19 mouse cellular contexts compared by ENCODE assay signal in the genomic region with DNA sequence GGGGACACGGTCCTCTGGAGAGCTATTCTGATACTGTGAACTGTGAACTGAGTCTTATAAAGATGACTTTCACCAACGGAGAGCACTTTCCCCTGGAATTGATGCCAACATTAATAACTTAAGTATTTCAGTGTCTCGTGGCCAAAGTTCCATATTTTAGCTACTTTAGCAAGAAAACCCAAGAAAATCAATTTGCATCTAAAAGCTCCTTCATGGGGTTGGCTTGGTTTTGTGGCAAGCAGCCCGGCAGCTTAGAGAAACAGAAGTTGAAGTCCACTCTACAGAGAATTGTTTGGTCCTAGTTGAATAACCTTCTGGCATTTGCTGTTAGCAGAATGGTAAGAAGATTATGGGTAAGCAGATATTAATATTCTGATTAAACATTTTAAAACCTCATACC. TPM values are rescaled to one million over a fixed set of nuclear protein-coding genes. Genes with fewer than 3 reads are reported as not detected.
A peak's percentile ranks its signal among the peaks of the same experiment; 100 is the strongest.
DNase-seq lines count a peak whose midpoint lies in the region; ATAC-seq and TF ChIP-seq lines count a peak whose summit lies in the region.
"Had no signal": no experiment of that assay in that cellular context is flagged by ENCODE, and none has a peak within 500 bp of the region (broad histone marks: within the 10 kb centered on the region; RNA-seq: fewer than 3 reads in every experiment).

No protein-coding gene starts in this region.

- peak; percentile 24 for DNase-seq in adrenal gland, postnatal 14 days
- no peak for DNase-seq in adrenal gland, adult 18-20 months (ENCODE audit: low spot score in 2 of 2)
- DNase-seq in heart, adult 11 months: peak; percentile 79
- no peak for DNase-seq in heart, adult 9 months (ENCODE audit: low spot score in 2 of 2)
- DNase-seq in liver, adult 2 months (ENCODE audit: extremely low read depth, low read depth, low spot score): peak; percentile 59
- DNase-seq in forebrain, postnatal 0 days: no peak
- DNase-seq in left cerebral cortex, postnatal 14 days (ENCODE audit: low spot score in 2 of 2): no peak
- DNase-seq: adrenal gland, postnatal 25 days; heart, adult 18-20 months; thymus, postnatal 25 days had no signal

- no peaks in the 10 kb centered on the region for H3K36me3 ChIP-seq in liver, adult 2 months (ENCODE audit: control insufficient read depth, insufficient read depth, low read length)
- H3K36me3 ChIP-seq in liver, embryonic 12.5 days: no peaks in the 10 kb centered on the region
- H3K36me3 ChIP-seq in forebrain, postnatal 0 days (ENCODE audit: insufficient read depth): no peaks in the 10 kb centered on the region
- H3K36me3 ChIP-seq: embryonic facial prominence, embryonic 15.5 days; heart, embryonic 15.5 days; midbrain, embryonic 15.5 days had no signal

- no peak overlapping the region for H3K9ac ChIP-seq in liver, adult 2 months (ENCODE audit: low read depth, low read length)
- no peak overlapping the region for H3K9ac ChIP-seq in liver, embryonic 12.5 days
- no peak overlapping the region for H3K9ac ChIP-seq in forebrain, postnatal 0 days
- H3K9ac ChIP-seq: embryonic facial prominence, embryonic 15.5 days; heart, embryonic 15.5 days; liver, embryonic 14.5 days; midbrain, embryonic 15.5 days had no signal

- 38% methylated on average over 4 of the region's 4 CpGs for WGBS in liver, adult 2 months
- WGBS in liver, embryonic 12.5 days (ENCODE audit: insufficient replicate concordance): 66% methylated on average over 4 of the region's 4 CpGs
- WGBS in forebrain, postnatal 0 days: 57% methylated on average over 4 of the region's 4 CpGs

- no peak for TF ChIP-seq POLR2A in liver, adult 2 months (IDR thresholded peaks at IDR 0.05; ENCODE audit: extremely low read depth, insufficient read depth, low read length)

- no peak overlapping the region for H3K4me2 ChIP-seq in liver, embryonic 12.5 days
- H3K4me2 ChIP-seq in forebrain, postnatal 0 days (ENCODE audit: low read depth): no peak overlapping the region
- H3K4me2 ChIP-seq: heart, embryonic 15.5 days; midbrain, embryonic 15.5 days had no signal

- no peak overlapping the region for H3K27ac ChIP-seq in liver, adult 2 months (replicated peaks; ENCODE audit: insufficient read depth, low read depth, low read length)
- no peak overlapping the region for H3K27ac ChIP-seq in liver, embryonic 12.5 days
- H3K27ac ChIP-seq in forebrain, postnatal 0 days (ENCODE audit: low read depth, low read length): no peak overlapping the region
- H3K27ac ChIP-seq: heart, embryonic 15.5 days; liver, embryonic 14.5 days; midbrain, embryonic 15.5 days had no signal

- intact Hi-C loops in left cerebral cortex, postnatal 14 days (cut with DNase I): loop anchor here (10.0 kb wide), 1 partner anchor 133 kb away; no protein-coding TSS in a partner anchor

- H3K4me1 ChIP-seq in liver, adult 2 months (ENCODE audit: control insufficient read depth, insufficient read depth, low read length): peaks cover 6% of the 10 kb centered on the region; the same call in 1 of the 2 replicates
- H3K4me1 ChIP-seq in liver, embryonic 12.5 days: no peaks in the 10 kb centered on the region; the same call in 1 of the 2 replicates
- H3K4me1 ChIP-seq in forebrain, postnatal 0 days (ENCODE audit: insufficient read depth): peaks cover 3% of the 10 kb centered on the region; the same call in 1 of the 2 replicates

- H3K79me2 ChIP-seq in liver, adult 2 months (ENCODE audit: control insufficient read depth, insufficient read depth, low read length): no peaks in the 10 kb centered on the region

- no peak overlapping the region for H3K4me3 ChIP-seq in liver, adult 2 months (ENCODE audit: insufficient read depth, low read depth, low read length)
- no peak overlapping the region for H3K4me3 ChIP-seq in liver, embryonic 12.5 days
- no peak overlapping the region for H3K4me3 ChIP-seq in forebrain, postnatal 0 days (ENCODE audit: low read depth, low read length)
- H3K4me3 ChIP-seq: heart, embryonic 15.5 days; midbrain, embryonic 15.5 days had no signal

- TF ChIP-seq CTCF in liver, adult 2 months (IDR thresholded peaks at IDR 0.05; ENCODE audit: low read depth, low read length): no peak
- TF ChIP-seq CTCF in forebrain, postnatal 0 days (IDR thresholded peaks at IDR 0.05; ENCODE audit: low read depth): no peak

- ATAC-seq in liver, embryonic 12.5 days: no peak
- ATAC-seq in forebrain, postnatal 0 days: no peak
- ATAC-seq: hindbrain, postnatal 0 days; midbrain, embryonic 15.5 days had no signal

- H3K27me3 ChIP-seq in liver, adult 2 months (ENCODE audit: control insufficient read depth, insufficient read depth, low read length): no peaks in the 10 kb centered on the region
- peaks cover 30% of the 10 kb centered on the region for H3K27me3 ChIP-seq in liver, embryonic 12.5 days (replicated peaks)
- H3K27me3 ChIP-seq in forebrain, postnatal 0 days (ENCODE audit: insufficient read depth, low read length): no peaks in the 10 kb centered on the region; the same call in 1 of the 2 replicates
- H3K27me3 ChIP-seq: CH12.LX had no signal

- H3K9me3 ChIP-seq in liver, embryonic 12.5 days (replicated peaks): no peaks in the 10 kb centered on the region
- H3K9me3 ChIP-seq in forebrain, postnatal 0 days (ENCODE audit: low read length): no peaks in the 10 kb centered on the region
- H3K9me3 ChIP-seq: embryonic facial prominence, embryonic 15.5 days; heart, embryonic 15.5 days; midbrain, embryonic 15.5 days had no signal

RNA-seq across cellular contexts. Expression of a gene that starts 2.2 kb away (rescaled TPM):
- total RNA-seq in adrenal gland, postnatal 14 days (2021): 23.9 and 27.8 TPM in 2 replicates
- 10 to 100 TPM in 1 of 2 experiments, 1 to 10 TPM in 1; 8.9 to 14.4 TPM for total RNA-seq in adrenal gland, adult 18-20 months (2021)
- total RNA-seq in liver, adult 2 months (2014; rRNA removed): 21.3 and 25.0 TPM in 2 replicates
- polyA plus RNA-seq in liver, adult 2 months (2012; rRNA removed): 7.8 and 7.9 TPM in 2 replicates
- polyA plus RNA-seq in liver, embryonic 12.5 days (2016; fragmentation: Nextera tagmentation; extraction: Ambion mirVana): 1.3 and 1.7 TPM in 2 replicates
- 9.8 and 19.2 TPM in 2 replicates for total RNA-seq in forebrain, postnatal 0 days (2014; rRNA removed)
- polyA plus RNA-seq in forebrain, postnatal 0 days (2015; fragmentation: Nextera tagmentation; extraction: Ambion mirVana): 1.5 and 2.6 TPM in 2 replicates
- 10 to 100 TPM; 10.7 to 11.7 TPM for total RNA-seq in left cerebral cortex, postnatal 14 days (2021)
- total RNA-seq: megakaryocyte progenitor cell, adult 5-6 weeks; neutrophil, adult 5-6 weeks had no signal

Comparison
In these comparisons a context has a peak if more than half of its experiments do, and no peak if none do; other contexts are left out.
1. DNase-seq: peak in adrenal gland, postnatal 14 days (single experiment), heart, adult 11 months (single experiment) and liver, adult 2 months (single experiment); none in adrenal gland, adult 18-20 months (0 of 2), heart, adult 9 months (0 of 2), forebrain, postnatal 0 days (single experiment) and left cerebral cortex, postnatal 14 days (0 of 2).